Mouse (Mus musculus): Measurements from ENCODE around the gene Enpp1. TPM values are rescaled to one million over a fixed set of nuclear protein-coding genes. Genes with fewer than 3 reads are reported as not detected.

Enpp1 gene
- polyA plus RNA-seq, 1 experiment: 0.89 TPM

DNA sequence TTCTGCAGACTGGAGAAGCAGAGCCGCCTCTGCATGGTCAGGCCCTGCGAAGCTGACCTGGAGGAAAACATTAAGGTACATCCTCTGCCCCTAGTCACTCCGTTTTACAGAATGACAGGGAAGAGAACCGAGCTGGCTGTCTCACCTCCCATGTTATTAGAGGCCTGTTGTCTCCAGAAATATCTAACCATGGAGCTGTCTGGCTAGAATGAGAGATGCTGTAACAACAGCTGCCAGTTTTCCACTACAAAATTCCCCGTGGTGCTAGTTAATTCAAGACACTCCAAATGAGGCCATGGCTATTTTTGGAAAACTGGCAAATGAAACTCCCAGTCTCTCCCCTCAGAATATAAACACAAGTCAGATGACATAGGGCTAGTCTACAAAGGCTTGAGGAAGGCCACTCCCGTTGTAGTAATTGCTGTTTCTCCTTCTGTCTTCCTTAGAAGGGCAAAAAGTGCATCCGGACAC, 115.1 kb downstream of the Enpp1 start:
- H3K36me3 ChIP-seq (ENCODE audit: control insufficient read depth, insufficient read depth, low read length): no peaks in the 10 kb centered on the region
- H3K4me1 ChIP-seq (replicated peaks; ENCODE audit: control insufficient read depth, insufficient read depth, low read length): peaks cover 9% of the 10 kb centered on the region
- peaks cover 8% of the 10 kb centered on the region for H3K27me3 ChIP-seq (ENCODE audit: control insufficient read depth, insufficient read depth, low read length)
- no peak overlapping the region for H3K27ac ChIP-seq (ENCODE audit: control insufficient read depth, insufficient read depth, low read length)
- TF ChIP-seq POLR2A (IDR thresholded peaks at IDR 0.05; ENCODE audit: control insufficient read depth, extremely low read depth, insufficient read depth, low read length, poor library complexity): no peak
- TF ChIP-seq CTCF (IDR thresholded peaks at IDR 0.05; ENCODE audit: borderline replicate concordance, control insufficient read depth, extremely low read depth, insufficient read depth, low read length, poor library complexity): no peak
- DNase-seq: no peak
- H3K4me3 ChIP-seq (ENCODE audit: control insufficient read depth, insufficient read depth, low read length): no peak overlapping the region
- WGBS: 90% methylated on average over 7 of the region's 7 CpGs

DNA sequence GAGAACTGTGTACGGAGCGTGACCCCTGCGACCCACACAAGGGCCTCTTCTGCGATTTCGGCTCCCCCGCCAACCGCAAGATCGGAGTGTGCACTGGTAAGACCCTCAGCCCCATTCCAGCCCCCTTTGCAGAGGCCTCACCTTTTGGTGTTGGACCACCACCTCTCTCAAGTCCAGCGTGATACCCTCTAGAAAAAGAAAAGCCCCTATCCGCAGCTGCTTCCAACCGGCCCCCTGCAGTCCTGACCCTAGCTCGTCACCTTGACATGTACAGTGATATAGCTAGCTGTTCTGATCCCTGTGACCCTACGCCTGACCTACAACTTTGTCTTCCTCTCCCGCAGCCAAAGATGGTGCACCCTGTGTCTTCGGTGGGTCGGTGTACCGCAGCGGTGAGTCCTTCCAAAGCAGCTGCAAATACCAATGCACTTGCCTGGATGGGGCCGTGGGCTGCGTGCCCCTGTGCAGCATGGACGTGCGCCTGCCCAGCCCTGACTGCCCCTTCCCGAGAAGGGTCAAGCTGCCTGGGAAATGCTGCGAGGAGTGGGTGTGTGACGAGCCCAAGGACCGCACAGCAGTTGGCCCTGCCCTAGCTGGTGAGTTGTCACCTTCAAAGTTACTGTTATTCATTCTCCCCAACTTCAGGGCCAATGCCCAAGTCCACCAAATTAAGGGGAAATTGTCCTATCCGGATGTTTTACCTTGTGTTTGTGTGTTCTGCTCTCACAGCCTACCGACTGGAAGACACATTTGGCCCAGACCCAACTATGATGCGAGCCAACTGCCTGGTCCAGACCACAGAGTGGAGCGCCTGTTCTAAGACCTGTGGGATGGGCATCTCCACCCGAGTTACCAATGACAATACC, 115.7 kb downstream of the Enpp1 start:
- H3K4me1 ChIP-seq (replicated peaks; ENCODE audit: control insufficient read depth, insufficient read depth, low read length): peaks cover 9% of the 10 kb centered on the region
- no peak for DNase-seq
- no peaks in the 10 kb centered on the region for H3K36me3 ChIP-seq (ENCODE audit: control insufficient read depth, insufficient read depth, low read length)
- WGBS: 63% methylated on average over 31 of the region's 31 CpGs
- peak overlapping the region; percentile 31; the same call in 1 of the 2 replicates for H3K4me3 ChIP-seq (ENCODE audit: control insufficient read depth, insufficient read depth, low read length)
- no peak overlapping the region for H3K27ac ChIP-seq (ENCODE audit: control insufficient read depth, insufficient read depth, low read length)
- H3K27me3 ChIP-seq (ENCODE audit: control insufficient read depth, insufficient read depth, low read length): peaks cover 8% of the 10 kb centered on the region
- TF ChIP-seq POLR2A (IDR thresholded peaks at IDR 0.05; ENCODE audit: control insufficient read depth, extremely low read depth, insufficient read depth, low read length, poor library complexity): no peak
- no peak for TF ChIP-seq CTCF (IDR thresholded peaks at IDR 0.05; ENCODE audit: borderline replicate concordance, control insufficient read depth, extremely low read depth, insufficient read depth, low read length, poor library complexity)

DNA sequence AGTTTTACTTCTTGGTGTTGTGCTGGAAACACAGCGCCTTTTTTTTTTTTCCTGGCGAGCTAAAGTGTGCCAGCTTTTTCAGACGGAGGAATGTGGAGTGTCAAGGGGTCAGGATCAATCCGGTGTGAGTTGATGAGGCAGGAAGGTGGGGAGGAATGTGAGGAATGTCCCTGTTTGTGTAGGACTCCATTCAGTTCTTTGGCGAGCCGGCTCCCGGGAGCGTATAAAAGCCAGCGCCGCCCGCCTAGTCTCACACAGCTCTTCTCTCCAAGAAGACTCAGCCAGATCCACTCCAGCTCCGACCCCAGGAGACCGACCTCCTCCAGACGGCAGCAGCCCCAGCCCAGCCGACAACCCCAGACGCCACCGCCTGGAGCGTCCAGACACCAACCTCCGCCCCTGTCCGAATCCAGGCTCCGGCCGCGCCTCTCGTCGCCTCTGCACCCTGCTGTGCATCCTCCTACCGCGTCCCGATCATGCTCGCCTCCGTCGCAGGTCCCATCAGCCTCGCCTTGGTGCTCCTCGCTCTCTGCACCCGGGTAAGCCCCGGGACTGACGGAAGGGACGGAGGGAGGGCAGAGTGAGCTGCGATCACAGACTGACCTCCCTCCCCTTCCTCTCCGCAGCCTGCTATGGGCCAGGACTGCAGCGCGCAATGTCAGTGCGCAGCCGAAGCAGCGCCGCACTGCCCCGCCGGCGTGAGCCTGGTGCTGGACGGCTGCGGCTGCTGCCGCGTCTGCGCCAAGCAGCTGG, 116.5 kb downstream of the Enpp1 start, which contains the start of gene Ccn2:
Gene Ccn2 (plus strand): TSS at position 193 of the 753 bp plus-strand sequence.
- DNase-seq: peak; percentile 4
- Histone ChIP-seq H3K27me3 (ENCODE audit: control insufficient read depth, insufficient read depth, low read length) (peaks cover 8% of the 10 kb centered on the region), H3K4me1 (replicated peaks; ENCODE audit: control insufficient read depth, insufficient read depth, low read length) (peaks cover 9% of the 10 kb centered on the region), H3K36me3 (ENCODE audit: control insufficient read depth, insufficient read depth, low read length) (no peaks in the 10 kb centered on the region), H3K27ac (ENCODE audit: control insufficient read depth, insufficient read depth, low read length) (no peak within 1 kb of the TSS), H3K4me3 (ENCODE audit: control insufficient read depth, insufficient read depth, low read length) (peak within 1 kb of the TSS; percentile 31)
- 5% methylated on average over 53 of the region's 53 CpGs for WGBS
- TF ChIP-seq POLR2A (IDR thresholded peaks at IDR 0.05; ENCODE audit: control insufficient read depth, extremely low read depth, insufficient read depth, low read length, poor library complexity) (no peak), CTCF (IDR thresholded peaks at IDR 0.05; ENCODE audit: borderline replicate concordance, control insufficient read depth, extremely low read depth, insufficient read depth, low read length, poor library complexity) (no peak)

DNA sequence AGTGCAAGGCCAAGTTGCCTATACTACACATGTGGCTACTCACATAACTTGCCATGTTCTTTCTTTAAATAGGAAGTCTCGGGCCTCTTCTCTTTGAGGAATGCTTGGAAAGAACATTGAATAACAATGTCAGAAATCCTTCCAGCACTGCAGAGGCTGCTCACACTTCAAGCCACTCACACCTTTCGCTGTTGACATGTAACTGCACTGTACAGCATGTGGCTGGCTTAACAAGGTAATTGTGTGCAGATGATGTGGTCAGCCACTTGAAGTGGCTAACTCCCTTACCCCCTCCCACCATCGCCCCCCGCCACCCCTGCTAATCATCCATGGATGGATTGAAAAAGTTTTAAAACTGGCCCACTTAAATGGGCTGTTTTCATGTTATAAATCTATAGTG, 118.4 kb downstream of the Enpp1 start:
- Histone ChIP-seq H3K4me1 (replicated peaks; ENCODE audit: control insufficient read depth, insufficient read depth, low read length) (peaks cover 9% of the 10 kb centered on the region), H3K4me3 (ENCODE audit: control insufficient read depth, insufficient read depth, low read length) (no peak overlapping the region), H3K27ac (ENCODE audit: control insufficient read depth, insufficient read depth, low read length) (no peak overlapping the region), H3K27me3 (ENCODE audit: control insufficient read depth, insufficient read depth, low read length) (peaks cover 8% of the 10 kb centered on the region), H3K36me3 (ENCODE audit: control insufficient read depth, insufficient read depth, low read length) (no peaks in the 10 kb centered on the region)
- TF ChIP-seq POLR2A (IDR thresholded peaks at IDR 0.05; ENCODE audit: control insufficient read depth, extremely low read depth, insufficient read depth, low read length, poor library complexity): no peak
- TF ChIP-seq CTCF (IDR thresholded peaks at IDR 0.05; ENCODE audit: borderline replicate concordance, control insufficient read depth, extremely low read depth, insufficient read depth, low read length, poor library complexity): no peak
- no peak for DNase-seq
- 86% methylated on average over 4 of the region's 4 CpGs for WGBS

DNA sequence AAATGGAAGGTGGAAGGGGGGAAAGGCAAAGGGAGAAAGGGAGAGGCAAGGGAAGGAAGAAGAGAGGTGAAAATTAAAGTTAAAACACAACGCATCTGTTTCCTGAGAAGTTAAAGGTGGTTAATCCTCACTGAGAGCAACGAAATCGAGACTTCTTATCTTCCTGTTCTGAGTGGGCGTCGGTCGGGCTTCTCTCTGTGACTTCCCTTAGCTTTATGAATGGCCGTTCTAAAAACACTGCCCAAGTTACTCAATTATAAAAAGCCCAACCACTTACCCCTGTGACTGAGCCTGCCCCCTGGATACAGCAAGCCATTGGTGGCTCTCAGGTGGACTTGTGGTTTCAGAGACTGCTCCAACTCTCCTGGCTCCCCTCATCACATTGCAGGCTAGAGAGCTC, 119.0 kb downstream of the Enpp1 start:
- peaks cover 9% of the 10 kb centered on the region for H3K4me1 ChIP-seq (replicated peaks; ENCODE audit: control insufficient read depth, insufficient read depth, low read length)
- DNase-seq: no peak
- no peak overlapping the region for H3K4me3 ChIP-seq (ENCODE audit: control insufficient read depth, insufficient read depth, low read length)
- H3K36me3 ChIP-seq (ENCODE audit: control insufficient read depth, insufficient read depth, low read length): no peaks in the 10 kb centered on the region
- peaks cover 8% of the 10 kb centered on the region for H3K27me3 ChIP-seq (ENCODE audit: control insufficient read depth, insufficient read depth, low read length)
- TF ChIP-seq CTCF (IDR thresholded peaks at IDR 0.05; ENCODE audit: borderline replicate concordance, control insufficient read depth, extremely low read depth, insufficient read depth, low read length, poor library complexity) (no peak), POLR2A (IDR thresholded peaks at IDR 0.05; ENCODE audit: control insufficient read depth, extremely low read depth, insufficient read depth, low read length, poor library complexity) (no peak)
- H3K27ac ChIP-seq (ENCODE audit: control insufficient read depth, insufficient read depth, low read length): no peak overlapping the region
- WGBS: 7% methylated on average over 7 of the region's 7 CpGs

DNA sequence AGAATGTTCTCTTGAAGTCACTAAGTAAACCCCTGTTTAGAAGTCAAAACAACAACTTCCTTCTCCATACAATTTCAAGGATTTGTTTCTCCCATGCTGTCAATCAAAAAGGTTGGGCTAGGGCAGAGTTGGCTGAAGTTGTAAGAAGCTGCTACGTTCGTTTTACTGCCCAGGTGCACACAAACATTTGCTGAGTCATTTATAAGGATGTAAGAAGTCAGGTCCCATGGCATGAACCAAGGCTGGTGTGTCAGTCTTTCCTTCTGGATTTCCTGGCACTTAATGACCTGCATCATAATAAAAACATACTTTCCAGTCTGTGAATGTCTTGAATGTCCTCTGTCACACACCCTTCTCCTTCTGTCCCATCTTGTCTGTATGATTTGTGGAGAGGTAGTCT, 119.6 kb downstream of the Enpp1 start:
- peaks cover 9% of the 10 kb centered on the region for H3K4me1 ChIP-seq (replicated peaks; ENCODE audit: control insufficient read depth, insufficient read depth, low read length)
- no peak overlapping the region for H3K27ac ChIP-seq (ENCODE audit: control insufficient read depth, insufficient read depth, low read length)
- 14% methylated on average over 2 of the region's 2 CpGs for WGBS
- DNase-seq: no peak
- TF ChIP-seq POLR2A (IDR thresholded peaks at IDR 0.05; ENCODE audit: control insufficient read depth, extremely low read depth, insufficient read depth, low read length, poor library complexity): no peak
- no peak for TF ChIP-seq CTCF (IDR thresholded peaks at IDR 0.05; ENCODE audit: borderline replicate concordance, control insufficient read depth, extremely low read depth, insufficient read depth, low read length, poor library complexity)
- peaks cover 8% of the 10 kb centered on the region for H3K27me3 ChIP-seq (ENCODE audit: control insufficient read depth, insufficient read depth, low read length)
- no peaks in the 10 kb centered on the region for H3K36me3 ChIP-seq (ENCODE audit: control insufficient read depth, insufficient read depth, low read length)
- H3K4me3 ChIP-seq (ENCODE audit: control insufficient read depth, insufficient read depth, low read length): no peak overlapping the region
